Comparison of ENCODE assay signal across 13 mouse cellular contexts in genomic region chr17:45536264-45536663, GRCm38 (mm10). TPM values are rescaled to one million over a fixed set of nuclear protein-coding genes. Genes with fewer than 3 reads are reported as not detected.
DNase-seq lines count a peak whose midpoint lies in the region; ATAC-seq and TF ChIP-seq lines count a peak whose summit lies in the region.
"Had no signal": no experiment of that assay in that cellular context is flagged by ENCODE, and none has a peak within 500 bp of the region (broad histone marks: within the 10 kb centered on the region; RNA-seq: fewer than 3 reads in every experiment).

No protein-coding gene starts in this region.

- TF ChIP-seq CTCF in stomach, postnatal 0 days (IDR thresholded peaks at IDR 0.05; ENCODE audit: low read depth) = no peak

- WGBS in embryonic facial prominence, embryonic 14.5 days = 12% methylated on average over 5 of the region's 5 CpGs
- WGBS in stomach, postnatal 0 days = 10% methylated on average over 5 of the region's 5 CpGs

- peak; percentile 24 to 57 for DNase-seq in heart, postnatal 10 days
- no peak for DNase-seq in heart, adult 9 months (ENCODE audit: low spot score in 2 of 2)
- peak; percentile 37 for DNase-seq in thymus, postnatal 0 days (ENCODE audit: low spot score)
- no peak for DNase-seq in thymus, postnatal 25 days
- peak; percentile 35 for DNase-seq in embryonic facial prominence, embryonic 14.5 days (ENCODE audit: low spot score)
- DNase-seq in stomach, postnatal 0 days (ENCODE audit: low spot score) = peak; percentile 64
- DNase-seq in cerebellum, postnatal 36 days = no peak
- no peak for DNase-seq in left cerebral cortex, adult 9 months (ENCODE audit: low spot score in 2 of 2)
- DNase-seq: cerebellum, postnatal 25 days; kidney, adult 2 months had no signal

- H3K4me2 ChIP-seq in embryonic facial prominence, embryonic 14.5 days (ENCODE audit: low read depth, low read length) = no peak overlapping the region
- H3K4me2 ChIP-seq in stomach, postnatal 0 days (replicated peaks; ENCODE audit: low read depth) = no peak overlapping the region
- H3K4me2 ChIP-seq: heart, embryonic 15.5 days; midbrain, embryonic 15.5 days had no signal

- no peaks in the 10 kb centered on the region for H3K36me3 ChIP-seq in embryonic facial prominence, embryonic 14.5 days (ENCODE audit: control insufficient read depth, insufficient read depth, low read length)
- no peaks in the 10 kb centered on the region for H3K36me3 ChIP-seq in stomach, postnatal 0 days (ENCODE audit: control insufficient read depth, insufficient read depth, low read length)
- H3K36me3 ChIP-seq: heart, embryonic 15.5 days; midbrain, embryonic 15.5 days had no signal

- intact Hi-C loops in heart, postnatal 10 days (cut with DNase I) = no loop called here

- H3K9ac ChIP-seq in embryonic facial prominence, embryonic 14.5 days (ENCODE audit: low read depth, low read length) = no peak overlapping the region
- no peak overlapping the region for H3K9ac ChIP-seq in stomach, postnatal 0 days (ENCODE audit: low read length)
- H3K9ac ChIP-seq: heart, embryonic 15.5 days; midbrain, embryonic 15.5 days had no signal

- H3K27ac ChIP-seq in embryonic facial prominence, embryonic 14.5 days (replicated peaks; ENCODE audit: low read depth, low read length) = no peak overlapping the region
- H3K27ac ChIP-seq in stomach, postnatal 0 days (replicated peaks) = no peak overlapping the region
- H3K27ac ChIP-seq: heart, embryonic 15.5 days; midbrain, embryonic 15.5 days had no signal

- peaks cover 22% of the 10 kb centered on the region for H3K27me3 ChIP-seq in embryonic facial prominence, embryonic 14.5 days (replicated peaks; ENCODE audit: control insufficient read depth, insufficient read depth, low read length)
- peaks cover 2% of the 10 kb centered on the region; the same call in 1 of the 2 replicates for H3K27me3 ChIP-seq in stomach, postnatal 0 days (ENCODE audit: control insufficient read depth, insufficient read depth, low read length)

- H3K9me3 ChIP-seq in embryonic facial prominence, embryonic 14.5 days (ENCODE audit: control insufficient read depth, low read length) = no peaks in the 10 kb centered on the region
- no peaks in the 10 kb centered on the region for H3K9me3 ChIP-seq in stomach, postnatal 0 days (ENCODE audit: control insufficient read depth, low read length)
- H3K9me3 ChIP-seq: heart, embryonic 15.5 days; midbrain, embryonic 15.5 days had no signal

- no peaks in the 10 kb centered on the region for H3K4me1 ChIP-seq in embryonic facial prominence, embryonic 14.5 days (ENCODE audit: control insufficient read depth, insufficient read depth, low read length)
- no peaks in the 10 kb centered on the region for H3K4me1 ChIP-seq in stomach, postnatal 0 days (replicated peaks; ENCODE audit: control insufficient read depth, insufficient read depth)
- H3K4me1 ChIP-seq: heart, embryonic 15.5 days; midbrain, embryonic 15.5 days had no signal

- H3K4me3 ChIP-seq in embryonic facial prominence, embryonic 14.5 days (ENCODE audit: low read depth, low read length) = no peak overlapping the region
- H3K4me3 ChIP-seq in stomach, postnatal 0 days (ENCODE audit: low read depth, low read length) = no peak overlapping the region
- H3K4me3 ChIP-seq: heart, embryonic 15.5 days; midbrain, embryonic 15.5 days had no signal

- TF ChIP-seq EP300 in stomach, postnatal 0 days (optimal IDR thresholded peaks at IDR 0.05) = no peak

- no peak for ATAC-seq in embryonic facial prominence, embryonic 14.5 days (ENCODE audit: low read depth)
- no peak for ATAC-seq in stomach, postnatal 0 days (ENCODE audit: low FRiP score, low TSS enrichment)
- ATAC-seq: midbrain, embryonic 15.5 days had no signal

RNA-seq across cellular contexts. Expression of gene Tcte1, which starts 13.0 kb away (rescaled TPM):
- not detected for total RNA-seq in heart, postnatal 10 days (2021)
- polyA plus RNA-seq in thymus, postnatal 0 days (2015; fragmentation: Nextera tagmentation; extraction: Ambion mirVana) = 1.3 and 3.0 TPM in 2 replicates
- polyA plus RNA-seq in embryonic facial prominence, embryonic 14.5 days (2014; fragmentation: Nextera tagmentation; extraction: Ambion mirVana) = 0.93 and 2.7 TPM in 2 replicates
- polyA plus RNA-seq in stomach, postnatal 0 days (2015; fragmentation: Nextera tagmentation; extraction: Ambion mirVana) = 0.04 and 0.13 TPM in 2 replicates
- polyA plus RNA-seq: liver, embryonic 16.5 days had no signal

RNA-seq across cellular contexts. Expression of gene Tmem151b, which starts 13.2 kb away (rescaled TPM):
- total RNA-seq in heart, postnatal 10 days (2021) = under 1 TPM; 0.05 to 0.12 TPM
- polyA plus RNA-seq in thymus, postnatal 0 days (2015; fragmentation: Nextera tagmentation; extraction: Ambion mirVana) = 19.0 and 19.6 TPM in 2 replicates
- 1.7 and 2.8 TPM in 2 replicates for polyA plus RNA-seq in embryonic facial prominence, embryonic 14.5 days (2014; fragmentation: Nextera tagmentation; extraction: Ambion mirVana)
- 0.41 and 0.63 TPM in 2 replicates for polyA plus RNA-seq in stomach, postnatal 0 days (2015; fragmentation: Nextera tagmentation; extraction: Ambion mirVana)

RNA-seq across cellular contexts. Expression of gene Nfkbie, which starts 19.2 kb away (rescaled TPM):
- total RNA-seq in heart, postnatal 10 days (2021) = 1 to 10 TPM; 1.8 to 2.7 TPM
- 70.4 and 80.2 TPM in 2 replicates for polyA plus RNA-seq in thymus, postnatal 0 days (2015; fragmentation: Nextera tagmentation; extraction: Ambion mirVana)
- polyA plus RNA-seq in embryonic facial prominence, embryonic 14.5 days (2014; fragmentation: Nextera tagmentation; extraction: Ambion mirVana) = 4.3 and 4.7 TPM in 2 replicates
- 1.6 and 2.0 TPM in 2 replicates for polyA plus RNA-seq in stomach, postnatal 0 days (2015; fragmentation: Nextera tagmentation; extraction: Ambion mirVana)

RNA-seq across cellular contexts. Expression of gene Slc35b2, which starts 27.4 kb away (rescaled TPM):
- 10 to 100 TPM; 34.5 to 36.8 TPM for total RNA-seq in heart, postnatal 10 days (2021)
- polyA plus RNA-seq in thymus, postnatal 0 days (2015; fragmentation: Nextera tagmentation; extraction: Ambion mirVana) = 95.8 and 96.9 TPM in 2 replicates
- 139 and 143 TPM in 2 replicates for polyA plus RNA-seq in embryonic facial prominence, embryonic 14.5 days (2014; fragmentation: Nextera tagmentation; extraction: Ambion mirVana)
- polyA plus RNA-seq in stomach, postnatal 0 days (2015; fragmentation: Nextera tagmentation; extraction: Ambion mirVana) = 72.7 and 76.8 TPM in 2 replicates

RNA-seq across cellular contexts. Expression of gene Aars2, which starts 29.6 kb away (rescaled TPM):
- total RNA-seq in heart, postnatal 10 days (2021) = 10 to 100 TPM; 19.3 to 20.2 TPM
- 26.9 and 27.7 TPM in 2 replicates for polyA plus RNA-seq in thymus, postnatal 0 days (2015; fragmentation: Nextera tagmentation; extraction: Ambion mirVana)
- 12.5 and 14.5 TPM in 2 replicates for polyA plus RNA-seq in embryonic facial prominence, embryonic 14.5 days (2014; fragmentation: Nextera tagmentation; extraction: Ambion mirVana)
- 5.7 and 6.1 TPM in 2 replicates for polyA plus RNA-seq in stomach, postnatal 0 days (2015; fragmentation: Nextera tagmentation; extraction: Ambion mirVana)

Comparison
In these comparisons a context has a peak if more than half of its experiments do, and no peak if none do; other contexts are left out.
1. DNase-seq: peak in heart, postnatal 10 days (2 of 2), thymus, postnatal 0 days (single experiment), embryonic facial prominence, embryonic 14.5 days (single experiment) and stomach, postnatal 0 days (single experiment); none in heart, adult 9 months (0 of 2), thymus, postnatal 25 days (single experiment), cerebellum, postnatal 36 days (0 of 2) and left cerebral cortex, adult 9 months (0 of 2).
2. RNA of gene Nfkbie, which starts 19.2 kb away (polyA plus RNA-seq): 70.4 to 80.2 TPM in thymus, postnatal 0 days; 4.3 to 4.7 TPM in embryonic facial prominence, embryonic 14.5 days and 1.6 to 2.0 TPM in stomach, postnatal 0 days; every median in the first group is over 10 times any median in the second.